Mouse (Mus musculus) ovary, postnatal 14 days (tissue): ENCODE measurements around the gene Klhl42.

Experiments
- DNase-seq: peaks from one replicate; pipeline ENCODE4 v3.0.0; 2022; ENCODE audit warnings: low spot score

The Klhl42 gene

GRCm38 (mm10) chr6:147091136-147092120 is at the start of gene Klhl42:
Klhl42 (plus strand) TSS chr6:147091379.
- DNase-seq = peak; percentile 71

GRCm38 (mm10) chr6:147042291-147043290 is 48.6 kb upstream of the Klhl42 start, which contains the start of gene Mrps35:
Mrps35 (plus strand) TSS chr6:147042764.
- DNase-seq = peak; percentile 84

GRCm38 (mm10) chr6:147043633-147044032 is 47.5 kb upstream of the Klhl42 start:
- no peak for DNase-seq

GRCm38 (mm10) chr6:147049239-147049805 is 41.9 kb upstream of the Klhl42 start:
- no peak for DNase-seq

- no peak for DNase-seq
Measured at GRCm38 (mm10) chr6:147051666-147052065, 39.5 kb upstream of the Klhl42 start.

GRCm38 (mm10) chr6:147052440-147052839 is 38.7 kb upstream of the Klhl42 start:
- DNase-seq = no peak

- no peak for DNase-seq
Measured at GRCm38 (mm10) chr6:147053785-147054646, 37.2 kb upstream of the Klhl42 start.

- DNase-seq = no peak
Measured at GRCm38 (mm10) chr6:147055374-147055977, 35.7 kb upstream of the Klhl42 start.

GRCm38 (mm10) chr6:147059326-147059725 is 31.9 kb upstream of the Klhl42 start:
- DNase-seq = no peak

GRCm38 (mm10) chr6:147061630-147062029 is 29.5 kb upstream of the Klhl42 start:
- DNase-seq = no peak

GRCm38 (mm10) chr6:147062034-147062433 is 29.1 kb upstream of the Klhl42 start:
- no peak for DNase-seq

GRCm38 (mm10) chr6:147062694-147063093 is 28.5 kb upstream of the Klhl42 start:
- no peak for DNase-seq

- no peak for DNase-seq
Measured at GRCm38 (mm10) chr6:147064226-147064943, 26.8 kb upstream of the Klhl42 start.

- no peak for DNase-seq
Measured at GRCm38 (mm10) chr6:147064944-147065261, 26.3 kb upstream of the Klhl42 start.

GRCm38 (mm10) chr6:147075808-147076387 is 15.3 kb upstream of the Klhl42 start:
- DNase-seq = no peak

GRCm38 (mm10) chr6:147076878-147077277 is 14.3 kb upstream of the Klhl42 start:
- no peak for DNase-seq

GRCm38 (mm10) chr6:147079919-147080318 is 11.3 kb upstream of the Klhl42 start:
- DNase-seq = no peak

GRCm38 (mm10) chr6:147085398-147086040 is 5.7 kb upstream of the Klhl42 start:
- no peak for DNase-seq

- peak; percentile 36 for DNase-seq
Measured at GRCm38 (mm10) chr6:147086594-147087225, 4.5 kb upstream of the Klhl42 start, which contains the start of gene Mansc4. Mansc4 (minus strand) TSS chr6:147087032.
